In the genomic region with DNA sequence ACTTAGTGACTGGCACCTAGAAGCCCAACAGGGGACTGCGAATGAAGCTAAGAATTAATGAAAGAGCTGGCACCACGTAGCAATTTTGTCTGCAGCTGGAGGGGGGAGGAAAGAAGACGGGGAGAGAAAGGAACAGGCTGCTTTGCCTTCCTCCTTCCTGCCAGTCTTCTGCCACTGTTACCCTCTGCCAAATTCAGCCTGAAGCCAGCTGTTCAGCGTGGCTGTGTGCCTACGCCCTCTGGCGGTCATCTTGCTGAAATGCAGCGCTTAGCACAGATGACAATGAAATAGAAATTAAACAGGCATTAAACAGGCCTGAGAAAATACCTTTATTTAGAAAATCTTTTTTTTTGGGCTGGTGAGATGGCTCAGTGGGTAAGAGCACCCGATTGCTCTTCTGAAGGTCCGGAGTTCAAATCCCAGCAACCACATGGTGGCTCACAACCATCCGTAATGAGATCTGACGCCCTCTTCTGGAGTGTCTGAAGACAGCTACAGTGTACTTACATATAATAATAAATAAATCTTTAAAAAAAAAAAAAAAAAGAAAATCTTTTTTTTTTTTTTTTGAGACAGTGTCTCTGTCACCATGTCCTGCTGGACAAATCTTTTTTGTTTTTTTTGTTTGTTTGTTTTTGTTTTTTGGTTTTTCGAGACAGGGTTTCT, we compare ENCODE assay signal across 8 mouse cellular contexts. TPM values are rescaled to one million over a fixed set of nuclear protein-coding genes. Genes with fewer than 3 reads are reported as not detected.
DNase-seq lines count a peak whose midpoint lies in the region; ATAC-seq and TF ChIP-seq lines count a peak whose summit lies in the region.
"Not testable (repeated sequence)": the region's sequence is repeated elsewhere in the genome, so short reads cannot be mapped to it uniquely, and the experiment has no call there.

No protein-coding gene starts in this region.

- 25% methylated on average over 10 of the region's 12 CpGs for WGBS in heart, adult 2 months
- 27% methylated on average over 10 of the region's 12 CpGs for WGBS in liver, embryonic 11.5 days
- 30% methylated on average over 10 of the region's 12 CpGs for WGBS in neural tube, embryonic 11.5 days
- WGBS in stomach, postnatal 0 days = 25% methylated on average over 10 of the region's 12 CpGs

- TF ChIP-seq POLR2A in embryonic fibroblast, embryonic 13.5 days (IDR thresholded peaks at IDR 0.05; ENCODE audit: low read depth, low read length); heart, adult 2 months (IDR thresholded peaks at IDR 0.05; ENCODE audit: insufficient read depth, low read depth, low read length): not testable (repeated sequence)

- H3K4me1 ChIP-seq in embryonic fibroblast, embryonic 13.5 days (ENCODE audit: control insufficient read depth, insufficient read depth, low read length); heart, adult 2 months (ENCODE audit: control insufficient read depth, insufficient read depth, low read length); liver, embryonic 11.5 days (replicated peaks; ENCODE audit: control insufficient read depth, insufficient read depth, low read length); neural tube, embryonic 11.5 days (ENCODE audit: control insufficient read depth, insufficient read depth, low read length); stomach, postnatal 0 days (replicated peaks; ENCODE audit: control insufficient read depth, insufficient read depth): not testable (repeated sequence)

- H3K9ac ChIP-seq in heart, adult 2 months (ENCODE audit: low read depth, low read length); liver, embryonic 11.5 days (ENCODE audit: low read depth, low read length); neural tube, embryonic 11.5 days (ENCODE audit: low read length); stomach, postnatal 0 days (ENCODE audit: low read length): not testable (repeated sequence)

- not testable (repeated sequence) for H3K9me3 ChIP-seq in liver, embryonic 11.5 days (ENCODE audit: control insufficient read depth, low read length); neural tube, embryonic 11.5 days (ENCODE audit: control insufficient read depth, low read length); stomach, postnatal 0 days (ENCODE audit: control insufficient read depth, low read length)

- not testable (repeated sequence) for H3K36me3 ChIP-seq in heart, adult 2 months (ENCODE audit: control insufficient read depth, insufficient read depth, low read length); liver, embryonic 11.5 days (ENCODE audit: control insufficient read depth, insufficient read depth, low read length); neural tube, embryonic 11.5 days (ENCODE audit: control insufficient read depth, insufficient read depth, low read length); stomach, postnatal 0 days (ENCODE audit: control insufficient read depth, insufficient read depth, low read length)

- ATAC-seq in liver, embryonic 11.5 days (replicated peaks; ENCODE audit: low FRiP score); neural tube, embryonic 11.5 days (ENCODE audit: insufficient read depth, low FRiP score, low TSS enrichment); stomach, postnatal 0 days (ENCODE audit: low FRiP score, low TSS enrichment): not testable (repeated sequence)

- not testable (repeated sequence) for H3K4me2 ChIP-seq in liver, embryonic 11.5 days; neural tube, embryonic 11.5 days (ENCODE audit: low read depth); stomach, postnatal 0 days (replicated peaks; ENCODE audit: low read depth)

- peak; percentile 17 to 26 for DNase-seq in CD8-positive naive resting alpha-beta T cell, adult 2 months (ENCODE audit: low read depth in 2 of 2, low spot score in 2 of 2)
- peak; percentile 30 for DNase-seq in brain, embryonic 18.5 days (ENCODE audit: low read depth, low spot score)
- DNase-seq in heart, adult 2 months = peak; percentile 40 to 45
- peak; percentile 21 to 54 for DNase-seq in kidney, postnatal 36 days
- peak; percentile 31 for DNase-seq in liver, embryonic 11.5 days (ENCODE audit: low spot score)
- DNase-seq in neural tube, embryonic 11.5 days (ENCODE audit: low spot score) = peak; percentile 48
- peak; percentile 36 for DNase-seq in stomach, postnatal 0 days (ENCODE audit: low spot score)

- H3K27ac ChIP-seq in embryonic fibroblast, embryonic 13.5 days (ENCODE audit: insufficient read depth, low read length); heart, adult 2 months; liver, embryonic 11.5 days (ENCODE audit: low read depth, low read length); neural tube, embryonic 11.5 days (ENCODE audit: low read depth, low read length); stomach, postnatal 0 days (replicated peaks): not testable (repeated sequence)

- not testable (repeated sequence) for H3K27me3 ChIP-seq in heart, adult 2 months (ENCODE audit: control insufficient read depth, insufficient read depth, low read length); liver, embryonic 11.5 days (replicated peaks; ENCODE audit: control insufficient read depth, insufficient read depth, low read length); neural tube, embryonic 11.5 days (ENCODE audit: control insufficient read depth, insufficient read depth, low read length); stomach, postnatal 0 days (ENCODE audit: control insufficient read depth, insufficient read depth, low read length)

- 0 out of 2 replicates have a peak, but pooled peaks have one; percentile 43 for TF ChIP-seq EP300 in heart, adult 2 months (IDR thresholded peaks at IDR 0.05; ENCODE audit: insufficient read depth, low read depth, low read length)
- not testable (repeated sequence) for TF ChIP-seq EP300 in stomach, postnatal 0 days (optimal IDR thresholded peaks at IDR 0.05)

- peak; percentile 91 for TF ChIP-seq CTCF in embryonic fibroblast, embryonic 13.5 days (IDR thresholded peaks at IDR 0.05; ENCODE audit: borderline replicate concordance, insufficient read depth, low read length)
- TF ChIP-seq CTCF in heart, adult 2 months (IDR thresholded peaks at IDR 0.05) = peak; percentile 80
- TF ChIP-seq CTCF in stomach, postnatal 0 days (IDR thresholded peaks at IDR 0.05; ENCODE audit: low read depth) = peak; percentile 82

- H3K4me3 ChIP-seq in embryonic fibroblast, embryonic 13.5 days (ENCODE audit: insufficient read depth, low read length); heart, adult 2 months; liver, embryonic 11.5 days (ENCODE audit: low read depth, low read length); neural tube, embryonic 11.5 days (ENCODE audit: low read depth, low read length); stomach, postnatal 0 days (ENCODE audit: low read depth, low read length): not testable (repeated sequence)

- intact Hi-C loops in heart, adult 2 months (cut with DNase I) = loop anchor here (5.0 kb wide), 1 partner anchor 54 kb away; no protein-coding TSS in a partner anchor

- not testable (repeated sequence) for H3K79me2 ChIP-seq in heart, adult 2 months (replicated peaks; ENCODE audit: control insufficient read depth, insufficient read depth, low read length)

RNA-seq across cellular contexts. Expression of gene Itgb1bp2, which starts 37.7 kb away (rescaled TPM):
- polyA plus RNA-seq in embryonic fibroblast, embryonic 13.5 days (2011; ENCODE audit: insufficient read length, low read depth, missing spikeins) = 1.5 and 2.5 TPM in 2 replicates
- total RNA-seq in heart, adult 2 months (2021) = 100 to 1,000 TPM; 157 to 183 TPM
- polyA plus RNA-seq in heart, adult 2 months (2012; rRNA removed) = 194 and 335 TPM in 2 replicates
- polyA plus RNA-seq in liver, embryonic 11.5 days (2014; fragmentation: Nextera tagmentation; extraction: Ambion mirVana) = 1.6 and 2.9 TPM in 2 replicates
- 6.0 and 7.2 TPM in 2 replicates for polyA plus RNA-seq in neural tube, embryonic 11.5 days (2014; fragmentation: Nextera tagmentation; extraction: Ambion mirVana)
- polyA plus RNA-seq in stomach, postnatal 0 days (2015; fragmentation: Nextera tagmentation; extraction: Ambion mirVana) = 1.2 and 1.8 TPM in 2 replicates

RNA-seq across cellular contexts. Expression of gene Taf1, which starts 45.9 kb away (rescaled TPM):
- 35.8 and 38.3 TPM in 2 replicates for polyA plus RNA-seq in embryonic fibroblast, embryonic 13.5 days (2011; ENCODE audit: insufficient read length, low read depth, missing spikeins)
- total RNA-seq in heart, adult 2 months (2021) = 10 to 100 TPM; 15.0 to 15.4 TPM
- polyA plus RNA-seq in heart, adult 2 months (2012; rRNA removed) = 2.7 and 5.8 TPM in 2 replicates
- 18.0 and 21.1 TPM in 2 replicates for polyA plus RNA-seq in liver, embryonic 11.5 days (2014; fragmentation: Nextera tagmentation; extraction: Ambion mirVana)
- polyA plus RNA-seq in neural tube, embryonic 11.5 days (2014; fragmentation: Nextera tagmentation; extraction: Ambion mirVana) = 22.3 and 24.4 TPM in 2 replicates
- 3.5 and 3.6 TPM in 2 replicates for polyA plus RNA-seq in stomach, postnatal 0 days (2015; fragmentation: Nextera tagmentation; extraction: Ambion mirVana)

RNA-seq across cellular contexts. Expression of gene Nono, which starts 57.5 kb away (rescaled TPM):
- 384 and 440 TPM in 2 replicates for polyA plus RNA-seq in embryonic fibroblast, embryonic 13.5 days (2011; ENCODE audit: insufficient read length, low read depth, missing spikeins)
- total RNA-seq in heart, adult 2 months (2021) = 10 to 100 TPM; 57.6 to 70.9 TPM
- 46.7 and 83.4 TPM in 2 replicates for polyA plus RNA-seq in heart, adult 2 months (2012; rRNA removed)
- polyA plus RNA-seq in liver, embryonic 11.5 days (2014; fragmentation: Nextera tagmentation; extraction: Ambion mirVana) = 349 and 361 TPM in 2 replicates
- polyA plus RNA-seq in neural tube, embryonic 11.5 days (2014; fragmentation: Nextera tagmentation; extraction: Ambion mirVana) = 628 and 659 TPM in 2 replicates
- polyA plus RNA-seq in stomach, postnatal 0 days (2015; fragmentation: Nextera tagmentation; extraction: Ambion mirVana) = 107 and 119 TPM in 2 replicates

Comparison
In these comparisons a context has a peak if more than half of its experiments do, and no peak if none do; other contexts are left out.
1. RNA of gene Itgb1bp2, which starts 37.7 kb away (polyA plus RNA-seq): 194 to 335 TPM in heart, adult 2 months; 6.0 to 7.2 TPM in neural tube, embryonic 11.5 days, 1.6 to 2.9 TPM in liver, embryonic 11.5 days, 1.5 to 2.5 TPM in embryonic fibroblast, embryonic 13.5 days and 1.2 to 1.8 TPM in stomach, postnatal 0 days; every median in the first group is over 10 times any median in the second.
2. Peak in every context shown above with its lines, with median percentiles within 50 percentile points of each other: DNase-seq and CTCF ChIP-seq.